Mouse (Mus musculus): ENCODE measurements around the gene Polg2. TPM values are rescaled to one million over a fixed set of nuclear protein-coding genes. Genes with fewer than 3 reads are reported as not detected.
"Not testable (repeated sequence)": the region's sequence is repeated elsewhere in the genome, so short reads cannot be mapped to it uniquely, and the experiment has no call there.

The Polg2 gene
- polyA plus RNA-seq, 1 experiment: 11.7 TPM

GRCm38 (mm10) chr11:106753314-106753713, 26.0 kb downstream of the Polg2 start:
- H3K27me3 ChIP-seq (ENCODE audit: control insufficient read depth, insufficient read depth, low read length): no peaks in the 10 kb centered on the region
- no peak for DNase-seq
- TF ChIP-seq POLR2A (IDR thresholded peaks at IDR 0.05; ENCODE audit: borderline replicate concordance, insufficient read depth, low read length) (no peak), CTCF (IDR thresholded peaks at IDR 0.05; ENCODE audit: borderline replicate concordance, insufficient read depth, low read depth, low read length) (no peak)
- no peak overlapping the region for H3K27ac ChIP-seq (ENCODE audit: insufficient read depth, low read length)
- whole genome bisulfite sequencing: 90% methylated on average over 6 of the region's 6 CpGs
- no peaks in the 10 kb centered on the region for H3K4me1 ChIP-seq (ENCODE audit: control insufficient read depth, insufficient read depth, low read length)
- no peak overlapping the region for H3K4me3 ChIP-seq (replicated peaks; ENCODE audit: insufficient read depth, low read depth, low read length)

- Histone ChIP-seq H3K4me1 (ENCODE audit: control insufficient read depth, insufficient read depth, low read length) (no peaks in the 10 kb centered on the region), H3K4me3 (replicated peaks; ENCODE audit: insufficient read depth, low read depth, low read length) (no peak overlapping the region), H3K27me3 (ENCODE audit: control insufficient read depth, insufficient read depth, low read length) (no peaks in the 10 kb centered on the region), H3K27ac (ENCODE audit: insufficient read depth, low read length) (no peak overlapping the region)
- WGBS: 89% methylated on average over 7 of the region's 7 CpGs
- no peak for DNase-seq
- TF ChIP-seq POLR2A (IDR thresholded peaks at IDR 0.05; ENCODE audit: borderline replicate concordance, insufficient read depth, low read length): no peak
- TF ChIP-seq CTCF (IDR thresholded peaks at IDR 0.05; ENCODE audit: borderline replicate concordance, insufficient read depth, low read depth, low read length): no peak
Observed at GRCm38 (mm10) chr11:106752103-106752502, 27.2 kb downstream of the Polg2 start.

DNA sequence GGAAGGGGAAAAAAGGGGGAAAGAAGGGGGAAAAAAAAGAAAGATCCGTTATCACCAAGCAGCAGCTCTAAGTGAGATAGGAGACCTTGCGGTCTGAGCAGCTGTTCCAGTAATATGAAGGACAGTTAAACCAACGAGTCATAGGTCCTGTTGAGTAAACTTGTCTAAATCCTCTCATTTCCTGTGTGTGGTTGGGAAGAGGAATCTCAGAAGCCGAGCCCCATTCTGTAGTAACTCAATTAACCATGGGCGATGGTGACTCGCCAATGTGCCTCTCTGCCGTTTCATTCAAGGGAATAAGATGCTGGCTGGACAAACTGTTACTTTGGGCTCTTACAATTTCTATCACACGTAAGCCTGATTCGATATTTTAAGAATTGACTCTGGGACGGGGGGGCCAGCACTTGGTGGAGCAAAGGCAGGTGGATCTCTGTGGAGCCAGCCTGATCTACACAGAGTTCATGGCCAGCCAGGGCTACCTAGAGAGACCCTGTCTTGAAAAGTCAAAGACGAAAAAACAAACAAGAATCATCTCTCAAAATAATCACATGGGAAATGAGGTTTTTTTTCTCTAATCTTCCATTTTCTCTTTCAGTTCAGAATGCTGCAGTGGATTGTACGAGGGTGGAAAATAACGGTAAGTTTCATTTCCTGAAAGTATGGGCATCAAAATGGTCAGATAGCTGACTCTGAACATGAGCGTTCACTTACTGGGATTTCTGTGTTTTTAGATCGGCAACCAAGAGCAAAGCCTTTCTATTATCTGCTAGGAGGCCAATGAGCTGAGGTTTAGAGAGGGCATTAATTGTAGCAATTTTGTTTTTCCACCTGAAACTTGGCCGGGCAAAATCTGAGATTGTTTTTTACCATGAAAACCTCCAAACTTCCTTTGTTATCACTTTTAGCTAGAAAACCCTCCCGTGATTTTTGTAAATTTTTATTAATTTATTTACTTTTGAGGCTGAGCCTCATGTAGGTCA, 28.0 kb downstream of the Polg2 start, which contains the start of gene Milr1:
TSS of gene Milr1 (plus strand) at position 188 of the 980 bp plus-strand sequence.
- TF ChIP-seq POLR2A (IDR thresholded peaks at IDR 0.05; ENCODE audit: borderline replicate concordance, insufficient read depth, low read length): no peak
- no peak for TF ChIP-seq CTCF (IDR thresholded peaks at IDR 0.05; ENCODE audit: borderline replicate concordance, insufficient read depth, low read depth, low read length)
- no peak within 1 kb of the TSS for H3K27ac ChIP-seq (ENCODE audit: insufficient read depth, low read length)
- 92% methylated on average over 17 of the region's 17 CpGs for WGBS

GRCm38 (mm10) chr11:106750121-106750751, 29.1 kb downstream of the Polg2 start, which contains the start of gene Pecam1:
Gene Pecam1 (minus strand): TSS chr11:106750628.
- 87% methylated on average over 13 of the region's 13 CpGs for WGBS
- TF ChIP-seq POLR2A (IDR thresholded peaks at IDR 0.05; ENCODE audit: borderline replicate concordance, insufficient read depth, low read length) (no peak), CTCF (IDR thresholded peaks at IDR 0.05; ENCODE audit: borderline replicate concordance, insufficient read depth, low read depth, low read length) (no peak)
- no peaks in the 10 kb centered on the region for H3K27me3 ChIP-seq (ENCODE audit: control insufficient read depth, insufficient read depth, low read length)
- H3K4me1 ChIP-seq (ENCODE audit: control insufficient read depth, insufficient read depth, low read length): no peaks in the 10 kb centered on the region
- no peak for DNase-seq
- H3K27ac ChIP-seq (ENCODE audit: insufficient read depth, low read length): no peak within 1 kb of the TSS
- H3K4me3 ChIP-seq (replicated peaks; ENCODE audit: insufficient read depth, low read depth, low read length): no peak within 1 kb of the TSS

More for the DNA sequence above, 28.0 kb downstream of the Polg2 start, which contains the start of gene Milr1:
- Histone ChIP-seq H3K4me3 (replicated peaks; ENCODE audit: insufficient read depth, low read depth, low read length) (no peak within 1 kb of the TSS), H3K4me1 (ENCODE audit: control insufficient read depth, insufficient read depth, low read length) (no peaks in the 10 kb centered on the region), H3K27me3 (ENCODE audit: control insufficient read depth, insufficient read depth, low read length) (no peaks in the 10 kb centered on the region)
- DNase-seq: no peak

DNA sequence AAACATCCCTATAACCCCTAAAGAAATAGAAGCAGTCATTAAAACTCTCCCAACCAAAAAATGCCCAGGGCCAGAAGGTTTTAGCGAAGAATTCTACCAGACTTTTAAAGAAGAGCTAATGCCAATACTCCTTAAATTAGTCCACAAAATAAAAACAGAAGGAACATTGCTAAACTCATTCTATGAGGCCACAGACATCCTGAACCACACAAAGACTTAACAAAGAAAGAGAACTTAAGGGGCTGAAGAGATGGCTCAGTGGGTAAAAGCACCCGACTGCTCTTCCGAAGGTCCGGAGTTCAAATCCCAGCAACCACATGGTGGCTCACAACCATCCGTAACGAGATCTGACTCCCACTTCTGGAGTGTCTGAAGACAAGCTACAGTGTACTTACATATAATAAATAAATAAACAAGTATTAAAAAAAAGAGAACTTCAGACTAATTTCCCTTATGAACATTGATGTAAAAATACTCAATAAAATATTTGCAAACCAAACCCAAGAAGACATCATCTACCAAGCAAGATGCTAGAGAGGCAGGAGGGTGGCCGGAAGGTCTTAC, 29.7 kb downstream of the Polg2 start:
- 94% methylated on average over 7 of the region's 7 CpGs for WGBS
- not testable (repeated sequence) for DNase-seq; H3K4me1 ChIP-seq (ENCODE audit: control insufficient read depth, insufficient read depth, low read length); H3K27ac ChIP-seq (ENCODE audit: insufficient read depth, low read length); H3K4me3 ChIP-seq (replicated peaks; ENCODE audit: insufficient read depth, low read depth, low read length); H3K27me3 ChIP-seq (ENCODE audit: control insufficient read depth, insufficient read depth, low read length)

- TF ChIP-seq POLR2A (IDR thresholded peaks at IDR 0.05; ENCODE audit: borderline replicate concordance, insufficient read depth, low read length) (no peak), CTCF (IDR thresholded peaks at IDR 0.05; ENCODE audit: borderline replicate concordance, insufficient read depth, low read depth, low read length) (no peak)
- Histone ChIP-seq H3K4me3 (replicated peaks; ENCODE audit: insufficient read depth, low read depth, low read length) (no peak overlapping the region), H3K27me3 (ENCODE audit: control insufficient read depth, insufficient read depth, low read length) (no peaks in the 10 kb centered on the region), H3K27ac (ENCODE audit: insufficient read depth, low read length) (no peak overlapping the region), H3K4me1 (ENCODE audit: control insufficient read depth, insufficient read depth, low read length) (no peaks in the 10 kb centered on the region)
- 92% methylated on average over 5 of the region's 5 CpGs for WGBS
- DNase-seq: no peak
Observed at GRCm38 (mm10) chr11:106744949-106745348, 34.4 kb downstream of the Polg2 start.

DNA sequence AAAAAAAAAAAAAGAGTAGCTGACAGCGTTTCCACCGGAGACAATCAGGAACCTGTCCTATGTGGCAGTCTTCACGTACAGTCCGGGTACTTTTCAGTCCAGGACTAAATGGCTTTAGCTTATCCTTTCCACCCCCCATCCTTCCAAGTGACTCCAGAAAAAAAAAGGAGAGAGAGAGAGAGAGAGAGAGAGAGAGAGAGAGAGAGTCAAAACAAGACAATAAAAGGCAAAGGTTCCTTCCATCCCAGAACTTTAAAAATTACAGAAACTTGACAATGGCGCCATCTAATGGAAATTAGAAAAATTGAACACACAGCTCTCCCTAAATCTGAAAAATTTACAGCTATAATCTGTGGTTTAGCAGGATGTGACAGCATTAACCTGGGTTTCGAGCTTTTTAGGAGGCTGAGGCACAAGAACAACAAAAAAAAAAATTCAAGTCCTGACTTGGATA, 36.9 kb downstream of the Polg2 start:
- no peaks in the 10 kb centered on the region for H3K4me1 ChIP-seq (ENCODE audit: control insufficient read depth, insufficient read depth, low read length)
- TF ChIP-seq POLR2A (IDR thresholded peaks at IDR 0.05; ENCODE audit: borderline replicate concordance, insufficient read depth, low read length) (no peak), CTCF (IDR thresholded peaks at IDR 0.05; ENCODE audit: borderline replicate concordance, insufficient read depth, low read depth, low read length) (0 out of 2 replicates have a peak, but pooled peaks have one; percentile 6)
- H3K27ac ChIP-seq (ENCODE audit: insufficient read depth, low read length): no peak overlapping the region
- DNase-seq: peak in 1 of 2 experiments; percentile 24
- H3K27me3 ChIP-seq (ENCODE audit: control insufficient read depth, insufficient read depth, low read length): no peaks in the 10 kb centered on the region
- WGBS: 29% methylated on average over 6 of the region's 6 CpGs
- H3K4me3 ChIP-seq (replicated peaks; ENCODE audit: insufficient read depth, low read depth, low read length): no peak overlapping the region

Data from cerebellum, adult 2 months (tissue).